Mouse (Mus musculus) hindbrain, postnatal 0 days (tissue): ENCODE results near the gene Slc2a9. TPM values are rescaled to one million over a fixed set of nuclear protein-coding genes. Genes with fewer than 3 reads are reported as not detected.

Source experiments
- ATAC-seq: fragments of 200-750 bp; cut with Nextera tagmentation; 2 replicates; pipeline ENCODE4 v1.8.0; 2017; ENCODE audit warnings: mild to moderate bottlenecking, moderate TSS enrichment, moderate library complexity
- DNase-seq: peaks from one replicate; pipeline ENCODE4 v3.0.0-alpha.2; 2015; ENCODE audit warnings: low spot score
- H3K27ac ChIP-seq: fragments of 300-500 bp; sonication (generic); 2 replicates; pipeline ENCODE4 v1.5.1; 2014; ENCODE audit warnings: mild to moderate bottlenecking
- H3K27me3 ChIP-seq: fragments of 300-500 bp; sonication (generic); 2 replicates; pipeline ENCODE4 v1.6.1; 2014; ENCODE audit warnings: low read length, mixed read lengths; ENCODE audit not compliant: insufficient read depth
- H3K36me3 ChIP-seq: fragments of 300-500 bp; sonication (generic); 2 replicates; pipeline ENCODE4 v1.6.1; 2014; ENCODE audit warnings: low read length, mixed read lengths; ENCODE audit not compliant: insufficient read depth
- H3K4me1 ChIP-seq: fragments of 300-500 bp; sonication (generic); 2 replicates; pipeline ENCODE4 v1.6.1; 2014; ENCODE audit warnings: antibody characterized with exemption, low read length, mixed read lengths; ENCODE audit not compliant: insufficient read depth
- H3K4me2 ChIP-seq: fragments of 300-500 bp; sonication (generic); 2 replicates; pipeline ENCODE4 v1.6.1; 2014; ENCODE audit warnings: low read depth, mild to moderate bottlenecking, low read length, moderate library complexity, mixed read lengths
- H3K4me3 ChIP-seq: fragments of 300-500 bp; sonication (generic); 2 replicates; pipeline ENCODE4 v1.5.1; 2014; ENCODE audit warnings: low read length
- H3K9ac ChIP-seq: fragments of 300-500 bp; sonication (generic); replicated peaks from 2 replicates; pipeline ENCODE4 v1.6.1; 2014; ENCODE audit warnings: mild to moderate bottlenecking, low read length, moderate library complexity, mixed read lengths
- H3K9me3 ChIP-seq: fragments of 300-500 bp; sonication (generic); 2 replicates; pipeline ENCODE4 v1.6.1; 2016; ENCODE audit warnings: low read length, mixed read lengths
- CTCF ChIP-seq: IDR thresholded peaks from 2 replicates; pipeline ENCODE4 v1.5.1; 2016; ENCODE audit warnings: antibody characterized with exemption, control low read depth, low read depth
- WGBS: fragments of 180-500 bp; shearing (Covaris S2); extraction: QIAGEN DNeasy Blood & Tissue Kit; methylation state at CpG from one replicate; pipeline ENCODE4 v1.1.7; 2014; 5-methylcytosine and 5-hydroxymethylcytosine counted together
- polyA plus RNA-seq: library from polyadenylated mRNA; unstranded; fragments of >200 nt; fragmentation: Nextera tagmentation; extraction: Ambion mirVana; gene quantifications from 2 replicates; pipeline ENCODE4 v1.2.1, GENCODE M21; 2015
- total RNA-seq: library from RNA; depleted of rRNA; stranded (reverse); fragments of >200 nt; gene quantifications from 2 replicates; pipeline ENCODE4 v1.2.3, GENCODE M21; 2014

Slc2a9 gene
- total and polyA plus RNA-seq, 2 experiments from 2014 or later, result 1.0 to 1.7 TPM

DNA sequence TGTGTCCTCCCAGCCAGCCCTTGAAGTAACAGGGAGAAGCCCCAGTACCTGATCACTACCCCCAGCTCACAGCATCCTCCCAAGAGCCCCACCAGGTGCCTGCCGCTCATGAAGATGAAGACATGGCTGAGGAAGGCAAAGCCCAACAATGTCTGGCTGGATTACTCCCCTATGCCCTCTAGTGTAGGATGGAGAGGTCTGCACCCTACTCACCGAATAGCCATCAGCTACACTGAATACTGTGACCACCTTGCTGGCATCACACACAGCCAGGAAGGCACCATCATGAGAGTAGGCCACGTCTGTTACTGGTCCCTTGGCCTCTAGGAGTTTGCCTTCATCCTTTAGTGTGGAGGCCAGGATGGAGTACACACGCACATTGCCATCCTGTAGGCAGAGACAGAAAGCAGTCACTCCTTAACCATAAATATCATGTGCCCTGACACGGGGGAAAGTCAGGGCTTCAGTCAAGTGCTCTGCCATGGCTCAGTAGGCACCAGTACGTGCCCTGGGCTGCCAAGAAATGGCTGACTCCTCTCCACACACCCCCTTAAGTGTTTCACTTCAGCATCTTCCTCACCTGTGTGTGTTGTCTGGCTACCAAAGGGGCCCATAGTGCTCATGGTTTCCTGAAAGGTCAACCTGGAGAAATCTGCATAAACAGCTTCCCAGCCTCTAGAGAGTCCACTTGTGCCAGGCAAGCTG, 26.9 kb upstream of the Slc2a9 start:
- peak; percentile 42 for ATAC-seq
- H3K9me3 ChIP-seq, result no peaks in the 10 kb centered on the region
- no peak overlapping the region for H3K4me3 ChIP-seq
- peak; percentile 68 for DNase-seq
- H3K36me3 ChIP-seq, result peaks cover 74% of the 10 kb centered on the region
- H3K27me3 ChIP-seq, result no peaks in the 10 kb centered on the region
- no peak overlapping the region for H3K9ac ChIP-seq
- no peak overlapping the region for H3K4me2 ChIP-seq
- H3K27ac ChIP-seq, result no peak overlapping the region
- TF ChIP-seq CTCF, result peak; percentile 89
- WGBS, result 71% methylated on average over 6 of the region's 6 CpGs
- no peaks in the 10 kb centered on the region for H3K4me1 ChIP-seq

DNA sequence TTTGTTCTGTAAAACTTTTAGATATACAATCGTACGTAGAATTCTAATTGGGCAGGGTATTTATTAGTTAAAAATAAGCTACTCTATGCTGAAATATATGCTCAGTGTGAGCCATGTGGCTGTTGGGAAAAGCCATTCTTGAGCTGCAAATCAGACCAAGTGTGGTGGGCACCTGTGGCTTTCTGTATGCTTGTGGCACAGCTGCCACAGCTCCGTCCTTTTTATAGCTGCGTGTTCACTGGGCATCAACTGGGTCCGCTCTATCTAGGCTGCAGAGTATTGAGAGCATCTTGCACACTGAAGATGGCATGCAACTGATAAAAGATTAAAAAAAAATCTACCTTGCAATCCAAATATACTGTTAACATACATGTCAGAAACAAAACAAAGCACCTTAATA, 20.0 kb upstream of the Slc2a9 start:
- no peak overlapping the region for H3K4me3 ChIP-seq
- WGBS, result 89% methylated on average over 5 of the region's 5 CpGs
- DNase-seq, result no peak

DNA sequence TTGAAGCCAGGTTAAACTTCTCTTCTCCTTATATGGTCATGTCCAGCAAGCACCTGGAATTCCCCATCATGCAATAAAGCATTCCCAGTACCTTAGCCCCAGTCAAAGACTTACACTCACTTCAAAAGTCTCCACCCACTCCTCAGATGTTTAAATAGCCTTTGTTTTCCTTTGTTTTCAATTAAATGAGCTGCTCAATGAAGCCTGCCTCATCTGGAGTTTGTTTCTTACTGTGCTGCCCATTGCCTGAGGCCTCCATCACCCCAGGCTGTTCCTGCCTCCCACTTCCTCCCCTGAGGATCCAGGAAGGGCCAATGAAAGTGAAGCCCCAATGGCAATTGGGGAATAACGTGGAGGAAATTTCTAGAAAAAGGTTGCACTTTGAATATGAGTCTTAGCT, 17.9 kb upstream of the Slc2a9 start:
- H3K27ac ChIP-seq, result no peak overlapping the region
- no peaks in the 10 kb centered on the region for H3K9me3 ChIP-seq
- no peaks in the 10 kb centered on the region for H3K4me1 ChIP-seq
- no peak overlapping the region for H3K4me3 ChIP-seq
- H3K27me3 ChIP-seq, result no peaks in the 10 kb centered on the region
- DNase-seq (no peak), ATAC-seq (no peak)
- H3K9ac ChIP-seq, result no peak overlapping the region
- WGBS, result 39% methylated on average over 1 of the region's 1 CpGs
- TF ChIP-seq CTCF, result no peak
- no peak overlapping the region for H3K4me2 ChIP-seq
- no peaks in the 10 kb centered on the region for H3K36me3 ChIP-seq

More for the DNA sequence above, 20.0 kb upstream of the Slc2a9 start:
- H3K27ac ChIP-seq, result no peak overlapping the region
- no peak overlapping the region for H3K4me2 ChIP-seq
- no peak for ATAC-seq
- no peak for TF ChIP-seq CTCF
- H3K4me1 ChIP-seq, result no peaks in the 10 kb centered on the region
- peaks cover 14% of the 10 kb centered on the region for H3K36me3 ChIP-seq
- H3K9me3 ChIP-seq, result no peaks in the 10 kb centered on the region
- no peak overlapping the region for H3K9ac ChIP-seq
- no peaks in the 10 kb centered on the region for H3K27me3 ChIP-seq

DNA sequence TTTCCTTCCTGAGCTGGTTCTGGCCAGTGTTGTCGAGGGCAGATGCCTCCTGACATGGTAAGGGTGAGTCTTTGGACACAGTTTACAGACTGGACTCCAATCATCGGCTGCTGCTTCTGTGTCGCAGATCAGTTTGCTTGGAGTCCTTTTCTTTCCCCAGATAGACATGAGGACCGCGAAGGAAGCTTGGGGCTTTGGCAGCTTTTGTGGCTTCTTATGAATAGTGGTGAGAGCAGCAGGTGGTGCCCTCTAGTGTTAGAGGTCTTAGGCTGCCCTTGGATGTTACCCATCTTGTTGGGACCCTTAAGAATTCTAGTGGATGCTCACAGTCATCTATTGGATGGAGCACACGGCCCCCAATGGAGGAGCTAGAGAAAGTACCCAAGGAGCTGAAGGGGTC, 13.3 kb upstream of the Slc2a9 start:
- Histone ChIP-seq H3K9me3 (no peaks in the 10 kb centered on the region), H3K4me1 (no peaks in the 10 kb centered on the region; the same call in 1 of the 2 replicates), H3K27ac (no peak overlapping the region), H3K9ac (no peak overlapping the region), H3K27me3 (no peaks in the 10 kb centered on the region), H3K4me2 (no peak overlapping the region), H3K36me3 (no peaks in the 10 kb centered on the region), H3K4me3 (no peak overlapping the region)
- WGBS, result 43% methylated on average over 6 of the region's 6 CpGs
- DNase-seq (peak; percentile 78), ATAC-seq (0 out of 2 replicates have a peak, but pooled peaks have one; percentile 53)
- TF ChIP-seq CTCF, result peak; percentile 62

DNA sequence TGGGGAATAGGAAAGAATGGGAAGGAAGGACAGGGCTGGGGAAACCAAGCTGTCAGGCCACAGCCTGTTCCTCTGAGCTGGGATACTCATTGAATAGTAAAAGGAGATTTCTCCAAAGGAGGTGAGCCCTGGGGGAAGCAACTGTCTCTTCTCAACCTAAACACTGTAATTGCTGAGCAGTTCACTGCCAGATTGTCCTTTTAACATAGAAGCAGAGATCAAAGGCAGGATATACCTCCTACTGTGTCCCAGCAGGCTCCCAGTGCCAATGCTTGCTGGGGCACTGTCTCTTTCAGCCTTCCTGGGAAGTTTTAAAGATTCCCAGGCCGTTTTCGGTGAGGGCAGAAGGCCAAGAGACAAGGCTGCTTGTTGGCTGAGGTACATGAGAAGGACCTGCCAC, 10.0 kb upstream of the Slc2a9 start:
- DNase-seq (no peak), ATAC-seq (no peak)
- TF ChIP-seq CTCF, result no peak
- 14% methylated on average over 2 of the region's 2 CpGs for WGBS
- H3K9ac ChIP-seq, result no peak overlapping the region
- no peaks in the 10 kb centered on the region; the same call in 1 of the 2 replicates for H3K4me1 ChIP-seq
- no peak overlapping the region for H3K4me3 ChIP-seq
- H3K27ac ChIP-seq, result no peak overlapping the region
- no peaks in the 10 kb centered on the region for H3K36me3 ChIP-seq
- H3K4me2 ChIP-seq, result no peak overlapping the region
- no peaks in the 10 kb centered on the region for H3K27me3 ChIP-seq
- H3K9me3 ChIP-seq, result no peaks in the 10 kb centered on the region

DNA sequence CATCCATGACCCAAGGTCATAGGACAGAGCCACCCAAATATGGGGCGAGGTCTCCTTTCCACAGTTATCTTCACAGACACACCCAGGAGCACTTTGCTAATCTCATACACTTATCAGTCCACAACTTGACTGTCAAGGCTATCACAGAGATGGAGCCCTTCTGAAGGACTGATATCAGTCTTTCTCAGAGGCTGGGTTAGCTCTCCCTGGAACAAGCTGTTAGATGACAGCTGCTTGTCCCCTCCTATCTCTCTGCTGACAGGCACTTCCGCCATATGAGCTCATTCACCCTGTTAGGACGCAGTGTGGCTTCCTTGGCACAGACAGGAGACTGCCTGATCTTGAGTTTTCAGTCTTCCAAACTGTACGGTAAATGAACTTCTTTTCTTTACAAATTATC, 6.6 kb upstream of the Slc2a9 start:
- ATAC-seq (no peak), DNase-seq (no peak)
- Histone ChIP-seq H3K27ac (no peak overlapping the region), H3K36me3 (no peaks in the 10 kb centered on the region), H3K27me3 (no peaks in the 10 kb centered on the region), H3K9ac (no peak overlapping the region), H3K4me1 (no peaks in the 10 kb centered on the region; the same call in 1 of the 2 replicates), H3K4me2 (no peak overlapping the region), H3K9me3 (no peaks in the 10 kb centered on the region), H3K4me3 (no peak overlapping the region)
- no peak for TF ChIP-seq CTCF
- WGBS, result 79% methylated on average over 4 of the region's 4 CpGs

DNA sequence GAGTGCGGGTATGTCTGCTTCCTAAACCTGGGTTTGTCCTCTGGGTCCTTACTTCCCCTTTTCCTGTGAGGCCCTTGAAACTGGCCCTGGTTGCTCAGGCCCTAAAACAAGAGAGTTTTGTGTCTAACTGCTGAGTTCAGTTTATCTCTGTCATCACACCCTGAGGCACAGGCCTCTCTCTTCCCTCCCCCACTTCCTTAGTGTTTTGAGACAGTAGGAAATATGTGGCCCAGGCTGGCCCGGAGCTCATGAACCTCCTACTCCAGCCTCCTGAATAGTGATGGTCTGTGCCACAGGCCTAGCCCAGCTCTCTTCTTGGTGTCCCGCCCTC, 2.5 kb upstream of the Slc2a9 start:
- H3K36me3 ChIP-seq, result no peaks in the 10 kb centered on the region
- ATAC-seq, result no peak
- DNase-seq, result no peak
- TF ChIP-seq CTCF, result no peak
- no peaks in the 10 kb centered on the region for H3K4me1 ChIP-seq
- no peak overlapping the region for H3K4me3 ChIP-seq
- no peak overlapping the region for H3K27ac ChIP-seq
- H3K27me3 ChIP-seq, result no peaks in the 10 kb centered on the region
- WGBS, result 90% methylated on average over 3 of the region's 3 CpGs
- no peak overlapping the region for H3K9ac ChIP-seq
- H3K9me3 ChIP-seq, result no peaks in the 10 kb centered on the region
- H3K4me2 ChIP-seq, result no peak overlapping the region
